Mouse (Mus musculus) heart, adult 2 months (tissue): Measurements from ENCODE around the gene Fhad1.

Experiments
- CTCF ChIP-seq: fragments of 200-600 bp; IDR thresholded peaks from 2 replicates; pipeline ENCODE4 v1.8.1; 2022; ENCODE audit warnings: antibody characterized with exemption, mild to moderate bottlenecking, moderate library complexity
- EP300 ChIP-seq: fragments of 200-500 bp; IDR thresholded peaks from 2 replicates; pipeline ENCODE4 v1.6.1; 2011; ENCODE audit warnings: low read depth, low read length, control low read depth; ENCODE audit not compliant: insufficient read depth
- POLR2A ChIP-seq: fragments of 200-500 bp; IDR thresholded peaks from 2 replicates; pipeline ENCODE4 v1.6.1; 2011; ENCODE audit warnings: mild to moderate bottlenecking, low read depth, low read length, control low read depth; ENCODE audit not compliant: insufficient read depth

- TF ChIP-seq CTCF (no peak), POLR2A (no peak), EP300 (no peak)
These were observed 30.8 kb upstream of the Fhad1 start for GRCm38 (mm10) chr4:142045595-142046163.
